Mouse (Mus musculus) liver, postnatal 0 days (tissue): ENCODE results near the gene Olfr285. TPM values are rescaled to one million over a fixed set of nuclear protein-coding genes. Genes with fewer than 3 reads are reported as not detected.

Experiments used
- ATAC-seq: fragments of 200-750 bp; cut with Nextera tagmentation; 2 replicates; pipeline ENCODE4 v1.8.0; 2017; ENCODE audit warnings: mild to moderate bottlenecking, moderate library complexity
- DNase-seq: peaks from one replicate; pipeline ENCODE4 v3.0.0-alpha.2; 2016
- H3K27ac ChIP-seq: fragments of 300-500 bp; sonication (generic); 2 replicates; pipeline ENCODE4 v1.5.1; 2014; ENCODE audit warnings: antibody characterized with exemption, moderate library complexity, mild to moderate bottlenecking, low read depth
- H3K27me3 ChIP-seq: fragments of 300-500 bp; sonication (generic); 2 replicates; pipeline ENCODE4 v1.6.1; 2014; ENCODE audit warnings: low read length, control low read depth, mixed read lengths; ENCODE audit not compliant: insufficient read depth
- H3K36me3 ChIP-seq: fragments of 300-500 bp; sonication (generic); replicated peaks from 2 replicates; pipeline ENCODE4 v1.6.1; 2014; ENCODE audit warnings: mild to moderate bottlenecking, control low read depth, low read length, moderate library complexity, mixed read lengths; ENCODE audit not compliant: insufficient read depth
- H3K4me1 ChIP-seq: fragments of 300-500 bp; sonication (generic); 2 replicates; pipeline ENCODE4 v1.6.1; 2014; ENCODE audit warnings: antibody characterized with exemption, mild to moderate bottlenecking, control low read depth; ENCODE audit not compliant: insufficient read depth
- H3K4me2 ChIP-seq: fragments of 300-500 bp; sonication (generic); 2 replicates; pipeline ENCODE4 v1.6.1; 2014; ENCODE audit warnings: low read depth, mild to moderate bottlenecking, low read length, moderate library complexity, mixed read lengths
- H3K4me3 ChIP-seq: fragments of 300-500 bp; sonication (generic); 2 replicates; pipeline ENCODE4 v1.5.1; 2014; ENCODE audit warnings: low read depth, low read length
- H3K9ac ChIP-seq: fragments of 300-500 bp; sonication (generic); replicated peaks from 2 replicates; pipeline ENCODE4 v1.6.1; 2014; ENCODE audit warnings: mild to moderate bottlenecking, moderate library complexity
- H3K9me3 ChIP-seq: fragments of 300-500 bp; sonication (generic); 2 replicates; pipeline ENCODE4 v1.6.1; 2016; ENCODE audit warnings: mild to moderate bottlenecking, control low read depth, low read length, mixed read lengths
- CTCF ChIP-seq: sonication (generic); IDR thresholded peaks from 2 replicates; pipeline ENCODE4 v1.5.1; 2016; ENCODE audit warnings: antibody characterized with exemption, low read depth
- EP300 ChIP-seq: IDR thresholded peaks from 2 replicates; pipeline ENCODE4 v1.6.1; 2016; ENCODE audit warnings: antibody characterized with exemption, low read depth, mild to moderate bottlenecking
- WGBS: fragments of 180-500 bp; shearing (Covaris S2); extraction: QIAGEN DNeasy Blood & Tissue Kit; methylation state at CpG from one replicate; pipeline ENCODE4 v1.1.7; 2014; ENCODE audit not compliant: insufficient replicate concordance; 5-methylcytosine and 5-hydroxymethylcytosine counted together
- polyA plus RNA-seq: library from polyadenylated mRNA; unstranded; fragments of >200 nt; fragmentation: Nextera tagmentation; extraction: Ambion mirVana; gene quantifications from 2 replicates; pipeline ENCODE4 v1.2.1, GENCODE M21; 2015

Gene Olfr285
- polyA plus RNA-seq, 1 experiment from 2014 or later = not detected

DNA sequence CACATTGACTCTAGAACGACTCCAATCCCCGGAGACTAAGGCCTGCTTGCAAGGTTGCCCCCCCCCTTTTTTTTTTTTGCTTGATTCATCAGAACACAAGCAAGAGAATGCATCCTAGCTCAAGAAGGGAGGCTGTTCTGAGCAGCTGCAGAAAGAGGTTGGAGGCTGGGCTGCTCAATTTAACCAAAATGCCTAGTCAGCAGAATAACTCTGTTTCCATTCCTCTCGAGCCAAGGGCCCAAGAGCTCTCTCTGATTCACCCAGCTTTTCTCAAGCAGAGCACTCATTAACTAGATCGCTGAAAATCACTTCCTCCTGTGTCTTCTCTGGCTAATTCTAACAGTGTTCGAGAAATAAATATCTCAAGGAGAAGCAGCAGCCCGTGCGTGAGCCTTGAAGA, 30.7 kb downstream of the Olfr285 start:
- no peak overlapping the region for H3K27ac ChIP-seq

More for the DNA sequence above, 30.7 kb downstream of the Olfr285 start:
- ATAC-seq = no peak
- no peak for TF ChIP-seq CTCF
- TF ChIP-seq EP300 = no peak
- 68% methylated on average over 7 of the region's 7 CpGs for WGBS
- Histone ChIP-seq H3K9ac (no peak overlapping the region), H3K9me3 (no peaks in the 10 kb centered on the region), H3K36me3 (no peaks in the 10 kb centered on the region), H3K4me2 (no peak overlapping the region), H3K4me3 (no peak overlapping the region), H3K27me3 (no peaks in the 10 kb centered on the region), H3K4me1 (peaks cover 3% of the 10 kb centered on the region; the same call in 1 of the 2 replicates)
- no peak for DNase-seq

Other genes starting within 250 kb of the Olfr285 start
- 9.1 and 9.2 TPM in 2 replicates for gene Pfkm, start 224.8 kb downstream of the Olfr285 start, polyA plus RNA-seq
- gene Senp1, start 223.6 kb downstream of the Olfr285 start, polyA plus RNA-seq = 4.7 and 6.7 TPM in 2 replicates
- 23.6 and 24.1 TPM in 2 replicates for gene Asb8, start 151.7 kb downstream of the Olfr285 start, polyA plus RNA-seq
- not detected in 2 replicates for gene Ccdc184, start 150.2 kb downstream of the Olfr285 start, polyA plus RNA-seq
- gene Olfr288, start 121.8 kb downstream of the Olfr285 start, polyA plus RNA-seq = not detected in 2 replicates
- gene Gm44579, start 96.4 kb downstream of the Olfr285 start, polyA plus RNA-seq = not detected in 2 replicates
- not detected in 2 replicates for gene Olfr287, start 96.3 kb downstream of the Olfr285 start, polyA plus RNA-seq
- gene Olfr286, start 82.9 kb downstream of the Olfr285 start, polyA plus RNA-seq = not detected in 2 replicates
- not detected in 2 replicates for gene H1fnt, start 60.1 kb downstream of the Olfr285 start, polyA plus RNA-seq
- 0.06 and 0.08 TPM in 2 replicates for gene Zfp641, start 21.2 kb downstream of the Olfr285 start, polyA plus RNA-seq
- gene Olfr284, start 23.6 kb upstream of the Olfr285 start, polyA plus RNA-seq = not detected in 2 replicates
- not detected in 2 replicates for gene Olfr283, start 63.6 kb upstream of the Olfr285 start, polyA plus RNA-seq
- gene Olfr282, start 113.9 kb upstream of the Olfr285 start, polyA plus RNA-seq = not detected in 2 replicates
- gene Olfr281, start 135.2 kb upstream of the Olfr285 start, polyA plus RNA-seq = not detected in 2 replicates
- gene OR5BS1P, start 152.5 kb upstream of the Olfr285 start, polyA plus RNA-seq = not detected in 2 replicates
- gene Lalba, start 165.4 kb upstream of the Olfr285 start, polyA plus RNA-seq = not detected in 2 replicates
- gene Olfr279, start 175.0 kb upstream of the Olfr285 start, polyA plus RNA-seq = not detected in 2 replicates
- gene Kansl2, start 216.9 kb upstream of the Olfr285 start, polyA plus RNA-seq = 26.6 and 28.2 TPM in 2 replicates